Mouse (Mus musculus): ENCODE measurements at regions not wholly inside any gene's neighbourhood (a gene's known extent, or its start where the extent isn't known, plus 50 kb on each side); places are given as distances from the start of the nearest gene placed in this dataset.

GRCm38 (mm10) chr4:55148380-55148779 lies 201.5 kb upstream of the Rad23b start:
- Histone ChIP-seq H3K4me1 (ENCODE audit: control insufficient read depth, insufficient read depth, low read depth, low read length) (peaks cover 4% of the 10 kb centered on the region; the same call in 1 of the 2 replicates), H3K9ac (ENCODE audit: low read depth, low read length) (no peak overlapping the region), H3K27ac (ENCODE audit: low read depth, low read length) (no peak overlapping the region), H3K4me3 (ENCODE audit: low read length) (no peak overlapping the region), H3K27me3 (replicated peaks; ENCODE audit: control insufficient read depth, insufficient read depth, low read length) (no peaks in the 10 kb centered on the region), H3K36me3 (ENCODE audit: control insufficient read depth, insufficient read depth, low read length) (no peaks in the 10 kb centered on the region), H3K9me3 (ENCODE audit: control insufficient read depth, low read length) (no peaks in the 10 kb centered on the region), H3K4me2 (ENCODE audit: low read length) (no peak overlapping the region)
- ATAC-seq = peak; percentile 37; the same call in 1 of the 2 replicates
- WGBS = 68% methylated on average over 1 of the region's 1 CpGs

DNA sequence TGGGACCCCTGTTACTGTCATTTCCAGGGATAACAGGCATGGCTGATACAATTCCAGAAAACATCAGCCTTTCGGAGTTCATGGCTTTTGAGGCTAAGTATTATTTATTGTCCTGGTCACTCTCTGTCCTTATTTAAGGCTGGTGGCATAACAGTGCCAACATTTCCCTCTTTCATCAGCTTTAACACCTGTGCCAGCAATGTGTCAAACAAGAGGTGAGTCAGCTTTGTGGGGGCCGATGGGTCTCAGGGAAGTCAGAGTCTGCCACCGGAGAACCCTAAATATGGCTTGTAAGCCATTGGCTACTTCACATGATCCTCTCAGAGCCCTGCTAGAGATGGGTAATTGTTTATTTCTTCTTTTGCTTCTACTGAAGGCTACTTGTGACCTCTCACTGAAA lies 195.3 kb upstream of the Rad23b start:
- no peak overlapping the region for H3K9ac ChIP-seq (ENCODE audit: low read depth, low read length)
- no peaks in the 10 kb centered on the region for H3K27me3 ChIP-seq (replicated peaks; ENCODE audit: control insufficient read depth, insufficient read depth, low read length)
- ATAC-seq = no peak
- no peaks in the 10 kb centered on the region for H3K4me1 ChIP-seq (ENCODE audit: control insufficient read depth, insufficient read depth, low read depth, low read length)
- WGBS = 82% methylated on average over 3 of the region's 3 CpGs
- H3K4me3 ChIP-seq (ENCODE audit: low read length) = no peak overlapping the region
- no peak overlapping the region for H3K27ac ChIP-seq (ENCODE audit: low read depth, low read length)
- H3K9me3 ChIP-seq (ENCODE audit: control insufficient read depth, low read length) = no peaks in the 10 kb centered on the region
- no peak overlapping the region for H3K4me2 ChIP-seq (ENCODE audit: low read length)
- no peaks in the 10 kb centered on the region for H3K36me3 ChIP-seq (ENCODE audit: control insufficient read depth, insufficient read depth, low read length)

- Histone ChIP-seq H3K36me3 (ENCODE audit: control insufficient read depth, insufficient read depth, low read length) (no peaks in the 10 kb centered on the region), H3K4me2 (ENCODE audit: low read length) (no peak overlapping the region), H3K4me3 (ENCODE audit: low read length) (no peak overlapping the region), H3K4me1 (ENCODE audit: control insufficient read depth, insufficient read depth, low read depth, low read length) (no peaks in the 10 kb centered on the region), H3K9me3 (ENCODE audit: control insufficient read depth, low read length) (no peaks in the 10 kb centered on the region), H3K9ac (ENCODE audit: low read depth, low read length) (no peak overlapping the region), H3K27me3 (replicated peaks; ENCODE audit: control insufficient read depth, insufficient read depth, low read length) (no peaks in the 10 kb centered on the region), H3K27ac (ENCODE audit: low read depth, low read length) (no peak overlapping the region)
- WGBS = 73% methylated on average over 6 of the region's 6 CpGs
- ATAC-seq = no peak
Measured at GRCm38 (mm10) chr4:55158166-55158739, 191.6 kb upstream of the Rad23b start.

DNA sequence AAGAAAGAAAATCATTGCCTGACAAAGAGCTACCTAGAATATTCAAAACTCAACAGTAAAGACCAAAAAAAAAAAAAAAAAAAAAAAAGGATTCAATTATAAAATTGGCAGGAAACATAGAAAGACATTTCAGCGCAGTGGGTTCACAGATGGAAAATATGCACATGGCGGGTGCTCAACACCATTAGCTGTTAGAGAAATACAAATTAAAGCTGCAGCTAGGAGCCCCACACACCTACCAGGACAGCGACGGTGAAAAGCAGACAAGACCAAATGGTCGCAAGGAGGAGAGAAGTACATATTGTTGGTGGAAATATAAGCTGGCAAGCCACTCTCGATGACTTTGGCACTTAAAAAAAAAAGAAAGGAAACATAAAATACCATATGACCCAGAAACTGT lies 183.6 kb upstream of the Rad23b start:
- H3K9me3 ChIP-seq (ENCODE audit: control insufficient read depth, low read length) = no peaks in the 10 kb centered on the region

DNA sequence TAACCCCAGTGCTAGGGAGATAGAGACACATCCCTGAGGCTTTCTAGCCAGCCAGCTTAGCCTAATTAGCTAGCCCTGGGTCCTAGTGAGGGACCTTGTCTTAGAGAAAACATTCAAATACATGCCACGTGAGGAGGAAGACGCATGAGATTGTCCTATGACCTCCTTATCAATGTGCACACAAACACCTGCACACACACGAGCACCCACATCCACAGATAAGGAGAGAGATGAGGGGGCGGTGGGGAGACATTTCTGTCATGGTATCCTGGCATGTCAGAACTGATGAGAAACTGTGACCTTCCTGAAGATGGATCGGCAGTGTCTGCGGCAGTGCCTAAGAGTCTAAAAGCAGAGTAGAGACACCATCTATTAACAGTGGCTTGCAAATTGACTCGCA lies 180.8 kb upstream of the Rad23b start:
- H3K4me1 ChIP-seq (ENCODE audit: control insufficient read depth, insufficient read depth, low read depth, low read length) = no peaks in the 10 kb centered on the region
- H3K9me3 ChIP-seq (ENCODE audit: control insufficient read depth, low read length) = no peaks in the 10 kb centered on the region
- no peak for ATAC-seq
- no peak overlapping the region for H3K27ac ChIP-seq (ENCODE audit: low read depth, low read length)
- H3K4me3 ChIP-seq (ENCODE audit: low read length) = no peak overlapping the region
- H3K9ac ChIP-seq (ENCODE audit: low read depth, low read length) = no peak overlapping the region
- 83% methylated on average over 7 of the region's 7 CpGs for WGBS
- no peak overlapping the region for H3K4me2 ChIP-seq (ENCODE audit: low read length)
- no peaks in the 10 kb centered on the region for H3K36me3 ChIP-seq (ENCODE audit: control insufficient read depth, insufficient read depth, low read length)
- H3K27me3 ChIP-seq (replicated peaks; ENCODE audit: control insufficient read depth, insufficient read depth, low read length) = no peaks in the 10 kb centered on the region

More for the DNA sequence above, 183.6 kb upstream of the Rad23b start:
- Histone ChIP-seq H3K27ac (ENCODE audit: low read depth, low read length) (no peak overlapping the region), H3K36me3 (ENCODE audit: control insufficient read depth, insufficient read depth, low read length) (no peaks in the 10 kb centered on the region), H3K4me1 (ENCODE audit: control insufficient read depth, insufficient read depth, low read depth, low read length) (no peaks in the 10 kb centered on the region), H3K4me2 (ENCODE audit: low read length) (no peak overlapping the region), H3K27me3 (replicated peaks; ENCODE audit: control insufficient read depth, insufficient read depth, low read length) (no peaks in the 10 kb centered on the region), H3K4me3 (ENCODE audit: low read length) (no peak overlapping the region), H3K9ac (ENCODE audit: low read depth, low read length) (no peak overlapping the region)
- no peak for ATAC-seq
- 86% methylated on average over 6 of the region's 6 CpGs for WGBS

DNA sequence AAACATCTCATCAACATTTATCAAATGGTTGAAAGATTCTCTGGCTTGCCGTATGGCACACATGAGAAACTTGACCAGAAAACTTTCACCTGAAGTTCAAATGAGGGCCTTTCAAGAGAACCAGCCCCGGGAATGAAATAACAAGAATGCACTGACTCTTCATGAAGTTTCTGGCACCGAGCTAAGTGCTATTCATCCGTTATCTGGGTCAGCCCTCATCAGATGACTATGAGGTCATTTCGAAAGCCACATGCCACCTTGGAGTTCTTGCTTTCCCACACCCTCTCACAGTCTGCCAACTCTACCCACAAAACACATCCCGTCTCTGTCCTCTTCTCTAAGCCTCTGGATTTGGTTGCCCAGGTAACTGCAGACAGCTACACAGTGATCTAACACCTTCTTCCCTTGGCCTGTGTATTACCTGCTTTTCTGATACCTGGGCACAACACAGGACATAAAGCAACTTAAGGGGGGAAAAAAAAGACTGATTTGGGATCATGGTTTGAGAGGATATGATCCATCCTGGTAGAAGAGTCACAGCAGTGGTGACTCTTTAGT lies 177.4 kb upstream of the Rad23b start:
- H3K36me3 ChIP-seq (ENCODE audit: control insufficient read depth, insufficient read depth, low read length) = no peaks in the 10 kb centered on the region
- no peak overlapping the region for H3K27ac ChIP-seq (ENCODE audit: low read depth, low read length)
- no peak for ATAC-seq
- no peak overlapping the region for H3K9ac ChIP-seq (ENCODE audit: low read depth, low read length)
- H3K9me3 ChIP-seq (ENCODE audit: control insufficient read depth, low read length) = no peaks in the 10 kb centered on the region
- no peak overlapping the region for H3K4me2 ChIP-seq (ENCODE audit: low read length)
- H3K4me3 ChIP-seq (ENCODE audit: low read length) = no peak overlapping the region
- 85% methylated on average over 6 of the region's 6 CpGs for WGBS
- no peaks in the 10 kb centered on the region for H3K4me1 ChIP-seq (ENCODE audit: control insufficient read depth, insufficient read depth, low read depth, low read length)
- no peaks in the 10 kb centered on the region for H3K27me3 ChIP-seq (replicated peaks; ENCODE audit: control insufficient read depth, insufficient read depth, low read length)

GRCm38 (mm10) chr4:55176026-55176425 lies 173.8 kb upstream of the Rad23b start:
- Histone ChIP-seq H3K36me3 (ENCODE audit: control insufficient read depth, insufficient read depth, low read length) (no peaks in the 10 kb centered on the region), H3K27ac (ENCODE audit: low read depth, low read length) (no peak overlapping the region), H3K9me3 (ENCODE audit: control insufficient read depth, low read length) (no peaks in the 10 kb centered on the region), H3K4me2 (ENCODE audit: low read length) (no peak overlapping the region), H3K9ac (ENCODE audit: low read depth, low read length) (no peak overlapping the region), H3K27me3 (replicated peaks; ENCODE audit: control insufficient read depth, insufficient read depth, low read length) (no peaks in the 10 kb centered on the region), H3K4me1 (ENCODE audit: control insufficient read depth, insufficient read depth, low read depth, low read length) (no peaks in the 10 kb centered on the region), H3K4me3 (ENCODE audit: low read length) (no peak overlapping the region)
- no peak for ATAC-seq
- WGBS = 59% methylated on average over 3 of the region's 3 CpGs

DNA sequence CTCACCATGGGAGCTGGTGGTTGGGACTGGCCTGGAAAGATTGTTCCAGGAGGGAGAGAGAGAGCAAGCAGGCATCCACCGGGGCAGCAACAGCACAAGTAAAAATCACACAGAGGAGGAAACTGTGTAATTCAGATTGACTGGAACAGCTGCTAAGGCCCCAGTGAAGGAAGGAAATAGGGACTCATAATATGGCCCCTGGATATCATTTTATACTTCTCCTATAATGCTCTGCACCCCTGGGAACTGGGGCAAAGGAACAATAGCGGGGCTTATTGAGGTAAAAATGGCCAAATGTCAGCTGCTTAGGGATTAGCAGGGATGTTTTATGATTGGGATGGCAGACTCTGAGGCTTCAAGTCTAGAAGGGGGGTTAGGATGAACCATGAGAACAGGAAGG lies 170.4 kb upstream of the Rad23b start:
- 75% methylated on average over 2 of the region's 2 CpGs for WGBS

DNA sequence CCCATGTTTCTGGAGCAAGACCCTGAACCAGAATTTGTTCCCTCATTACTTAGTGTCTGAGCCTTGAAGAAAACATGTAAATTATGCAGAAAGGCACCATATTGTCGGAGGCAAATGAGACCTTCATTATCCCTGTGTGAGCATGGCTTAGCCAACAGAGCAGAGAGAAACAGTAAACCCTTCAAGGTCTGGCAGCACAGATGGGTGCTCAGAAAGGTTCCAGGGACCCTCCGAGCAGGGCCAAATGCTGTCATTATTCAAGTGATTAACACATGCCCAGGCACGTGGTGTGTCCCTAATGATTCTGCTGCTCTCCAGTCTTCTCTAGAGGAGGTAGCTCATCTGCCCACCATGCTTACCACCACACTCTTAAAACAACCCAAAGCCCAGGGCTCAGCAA lies 166.3 kb upstream of the Rad23b start:
- H3K4me1 ChIP-seq (ENCODE audit: control insufficient read depth, insufficient read depth, low read depth, low read length) = no peaks in the 10 kb centered on the region
- no peak overlapping the region for H3K27ac ChIP-seq (ENCODE audit: low read depth, low read length)
- WGBS = 58% methylated on average over 3 of the region's 3 CpGs
- 0 out of 2 replicates have a peak, but pooled peaks have one; percentile 42 for ATAC-seq
- no peaks in the 10 kb centered on the region for H3K27me3 ChIP-seq (replicated peaks; ENCODE audit: control insufficient read depth, insufficient read depth, low read length)
- no peak overlapping the region for H3K9ac ChIP-seq (ENCODE audit: low read depth, low read length)
- no peak overlapping the region for H3K4me3 ChIP-seq (ENCODE audit: low read length)
- H3K36me3 ChIP-seq (ENCODE audit: control insufficient read depth, insufficient read depth, low read length) = no peaks in the 10 kb centered on the region
- H3K4me2 ChIP-seq (ENCODE audit: low read length) = no peak overlapping the region
- no peaks in the 10 kb centered on the region for H3K9me3 ChIP-seq (ENCODE audit: control insufficient read depth, low read length)

More for the DNA sequence above, 170.4 kb upstream of the Rad23b start:
- Histone ChIP-seq H3K36me3 (ENCODE audit: control insufficient read depth, insufficient read depth, low read length) (no peaks in the 10 kb centered on the region), H3K9ac (ENCODE audit: low read depth, low read length) (no peak overlapping the region), H3K27ac (ENCODE audit: low read depth, low read length) (no peak overlapping the region), H3K9me3 (ENCODE audit: control insufficient read depth, low read length) (no peaks in the 10 kb centered on the region), H3K4me1 (ENCODE audit: control insufficient read depth, insufficient read depth, low read depth, low read length) (no peaks in the 10 kb centered on the region), H3K4me3 (ENCODE audit: low read length) (no peak overlapping the region), H3K4me2 (ENCODE audit: low read length) (no peak overlapping the region), H3K27me3 (replicated peaks; ENCODE audit: control insufficient read depth, insufficient read depth, low read length) (no peaks in the 10 kb centered on the region)
- no peak for ATAC-seq
